Mouse (Mus musculus) embryo, embryonic 10.5 days (tissue): ENCODE results near the gene Capn1.
A peak's percentile ranks its signal among the peaks of the same experiment; 100 is the strongest.

Experiments
- DNase-seq: peaks from one replicate; pipeline ENCODE4 v3.0.0-alpha.2; 2015; ENCODE audit warnings: low spot score

The Capn1 gene

GRCm38 (mm10) chr19:6015511-6016315, at the start of gene Capn1:
Gene Capn1, minus strand, starts transcription at chr19:6015897.
- DNase-seq: peak; percentile 77

DNA sequence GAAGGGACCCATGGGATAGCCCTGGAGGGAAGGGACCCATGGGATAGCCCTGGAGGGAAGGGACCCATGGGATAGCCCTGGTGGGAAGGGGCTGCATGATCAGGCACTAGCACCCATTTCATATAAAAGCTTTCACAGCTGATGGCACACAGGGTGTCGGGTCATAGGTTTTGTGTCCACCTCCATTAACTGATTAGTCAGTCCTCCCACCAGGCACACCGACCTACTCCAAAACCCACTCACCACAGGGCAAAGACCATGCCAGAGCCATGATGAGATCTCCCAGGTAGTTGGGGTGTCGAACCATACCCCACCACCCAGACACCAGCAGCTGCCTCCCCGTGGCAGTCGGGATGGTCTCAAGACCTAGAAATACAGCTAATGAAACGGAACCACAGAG, 47.4 kb upstream of the Capn1 start:
- DNase-seq: no peak

DNA sequence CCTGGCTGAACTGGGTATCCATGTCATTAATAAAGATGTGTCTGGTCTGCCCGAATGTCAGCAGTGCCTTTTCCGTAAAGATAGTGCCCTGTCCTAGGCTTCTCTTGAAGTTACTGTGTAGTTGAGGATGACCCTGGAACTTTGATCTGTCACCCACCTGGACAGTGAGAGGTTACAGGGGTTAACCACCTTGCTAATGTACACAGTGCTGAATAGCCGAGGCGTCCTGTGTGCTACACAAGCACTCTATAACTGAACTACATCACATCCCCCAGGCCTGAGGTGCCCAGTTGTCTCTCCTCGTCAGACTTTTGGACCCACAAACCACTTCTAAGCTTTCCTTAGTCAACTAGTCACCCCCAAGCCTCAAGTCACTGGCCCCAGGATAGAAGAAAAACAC, 46.7 kb upstream of the Capn1 start:
- no peak for DNase-seq

DNA sequence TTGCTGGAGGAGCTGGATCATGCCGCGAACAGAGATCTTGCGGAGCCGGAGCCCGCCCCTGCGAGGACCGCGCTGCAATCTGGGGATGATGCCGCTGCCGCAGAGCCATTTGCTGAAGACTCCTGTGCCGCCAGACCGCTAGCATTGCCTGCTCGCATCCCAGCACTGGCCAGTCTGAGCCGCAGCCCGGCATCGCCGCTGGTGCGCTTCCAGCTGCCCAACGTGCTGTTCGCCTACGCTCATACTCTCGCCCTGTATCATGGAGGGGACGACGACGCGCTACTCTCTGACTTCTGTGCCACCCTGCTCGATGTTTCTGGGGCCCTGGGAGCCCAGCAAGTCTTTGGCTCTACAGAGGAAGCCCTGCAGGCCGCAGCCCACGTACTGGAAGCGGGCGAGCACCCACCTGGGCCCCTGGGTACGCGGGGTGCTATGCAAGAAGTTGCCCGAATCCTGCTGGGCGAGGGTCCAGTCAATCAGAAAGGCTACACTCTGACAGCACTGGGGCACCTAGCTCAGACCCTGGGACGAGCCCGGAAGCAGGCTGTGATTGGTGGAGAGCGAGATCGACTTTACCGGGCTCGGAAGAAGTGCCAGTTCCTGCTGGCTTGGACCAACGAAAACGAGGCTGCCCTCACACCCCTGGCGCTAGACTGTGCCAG, 46.1 kb upstream of the Capn1 start:
- DNase-seq: peak; percentile 44

GRCm38 (mm10) chr19:6061021-6061533, 45.4 kb upstream of the Capn1 start, which contains the start of gene Znhit2:
Gene Znhit2, plus strand, starts transcription at chr19:6061192.
- DNase-seq: peak; percentile 97

DNA sequence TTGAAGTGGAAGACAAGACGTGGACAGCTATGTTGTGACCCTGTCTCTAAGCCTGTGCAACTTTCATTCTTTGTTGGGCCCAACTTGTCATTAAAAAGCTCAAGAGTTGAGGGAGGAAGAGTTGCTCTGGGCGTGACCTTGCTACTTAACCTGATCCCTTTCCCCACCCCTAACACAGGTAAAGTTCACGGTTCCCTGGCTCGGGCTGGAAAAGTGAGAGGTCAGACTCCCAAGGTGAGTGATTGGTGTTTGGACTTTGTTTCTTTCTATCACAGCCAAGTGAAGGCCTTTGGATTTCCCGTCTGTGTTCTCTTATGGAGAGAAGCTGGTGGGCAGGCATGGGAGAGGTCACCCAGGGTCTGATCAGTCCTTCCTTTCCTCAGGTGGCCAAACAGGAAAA, 43.3 kb upstream of the Capn1 start:
- DNase-seq: no peak

- no peak for DNase-seq
Measured at GRCm38 (mm10) chr19:6058513-6058912, 42.8 kb upstream of the Capn1 start.

DNA sequence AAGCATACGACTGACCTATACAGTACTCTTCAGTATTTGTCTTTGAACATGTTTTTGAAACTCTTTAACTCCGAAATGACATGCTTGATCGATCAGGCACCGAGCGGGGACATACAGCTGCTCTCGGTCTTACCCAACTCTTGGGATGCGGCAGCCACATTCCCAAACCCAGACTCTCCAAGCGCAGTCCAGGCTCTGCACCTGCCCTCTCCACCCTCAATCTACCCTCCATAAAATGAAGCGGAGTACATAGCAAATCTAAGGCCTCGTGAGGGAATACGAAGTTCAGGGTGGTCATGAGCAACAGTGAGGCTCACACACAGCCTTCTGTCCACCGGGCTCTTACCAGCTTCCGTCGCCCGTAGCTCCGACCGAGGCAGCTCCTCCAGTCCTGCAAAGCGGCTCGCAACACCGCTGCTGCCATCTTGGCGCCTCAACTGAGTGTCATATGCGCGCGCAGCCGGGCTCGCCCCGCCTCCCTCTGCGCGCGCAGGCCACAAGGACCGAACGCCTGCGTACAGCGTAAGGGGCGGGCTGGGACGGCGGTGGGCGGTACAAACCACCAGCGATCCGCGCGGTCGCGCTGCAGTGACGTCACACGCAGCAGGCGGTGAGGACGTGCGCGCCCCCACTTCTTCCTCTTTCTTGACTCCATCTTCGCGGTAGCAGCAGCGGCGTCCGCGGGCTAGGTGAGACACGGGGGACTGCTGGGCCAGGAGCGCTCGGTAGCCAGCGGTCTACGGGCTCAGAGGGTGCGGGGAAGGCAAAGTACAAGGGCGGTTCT, 41.8 kb upstream of the Capn1 start, which contains the start of the genes Mrpl49 and Fau:
Gene Mrpl49, minus strand, starts transcription at position 473 of the 784 bp plus-strand sequence.
Gene Fau, plus strand, starts transcription at position 532 of the 784 bp plus-strand sequence.
- peak; percentile 98 for DNase-seq

- no peak for DNase-seq
Measured at GRCm38 (mm10) chr19:6056696-6057095, 41.0 kb upstream of the Capn1 start.

DNA sequence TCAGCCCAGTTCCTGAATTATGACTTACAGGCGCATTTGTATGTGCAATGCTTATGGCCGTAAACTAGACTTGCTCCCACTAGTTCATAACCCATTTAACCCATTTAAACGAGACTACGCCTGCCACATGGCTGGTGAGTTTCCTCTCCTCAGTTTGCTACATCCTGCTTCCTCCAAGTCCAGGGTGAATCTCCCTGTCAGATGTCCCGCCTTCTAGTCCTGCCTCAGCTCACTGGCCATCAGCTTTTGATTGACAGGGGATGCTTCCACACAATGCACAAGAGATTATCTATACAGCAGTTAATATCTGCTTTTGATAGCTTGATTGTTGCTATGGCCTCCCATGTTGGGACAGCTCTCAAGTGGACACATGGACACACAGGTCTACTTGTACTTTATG, 38.6 kb upstream of the Capn1 start:
- no peak for DNase-seq

DNA sequence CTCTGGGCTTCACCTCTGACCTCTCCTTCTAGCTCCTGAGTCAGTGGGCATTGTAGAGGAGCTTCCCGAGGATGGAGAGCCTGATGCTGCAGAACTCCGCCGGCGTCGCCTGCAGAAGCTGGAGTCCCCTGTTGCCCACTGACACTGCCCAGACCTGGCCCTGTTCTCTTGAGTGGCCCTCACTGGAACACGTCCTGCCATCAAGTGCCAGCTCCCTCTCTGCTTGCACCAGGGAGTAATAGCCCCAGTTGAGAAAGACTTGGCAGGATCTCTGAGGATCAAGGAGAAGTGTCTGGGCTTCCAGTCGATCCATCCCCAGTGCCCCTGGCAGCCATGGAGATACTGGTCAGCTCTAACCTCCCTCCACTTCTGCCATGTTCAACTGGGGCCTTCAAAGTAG, 36.8 kb upstream of the Capn1 start:
- DNase-seq: no peak

DNA sequence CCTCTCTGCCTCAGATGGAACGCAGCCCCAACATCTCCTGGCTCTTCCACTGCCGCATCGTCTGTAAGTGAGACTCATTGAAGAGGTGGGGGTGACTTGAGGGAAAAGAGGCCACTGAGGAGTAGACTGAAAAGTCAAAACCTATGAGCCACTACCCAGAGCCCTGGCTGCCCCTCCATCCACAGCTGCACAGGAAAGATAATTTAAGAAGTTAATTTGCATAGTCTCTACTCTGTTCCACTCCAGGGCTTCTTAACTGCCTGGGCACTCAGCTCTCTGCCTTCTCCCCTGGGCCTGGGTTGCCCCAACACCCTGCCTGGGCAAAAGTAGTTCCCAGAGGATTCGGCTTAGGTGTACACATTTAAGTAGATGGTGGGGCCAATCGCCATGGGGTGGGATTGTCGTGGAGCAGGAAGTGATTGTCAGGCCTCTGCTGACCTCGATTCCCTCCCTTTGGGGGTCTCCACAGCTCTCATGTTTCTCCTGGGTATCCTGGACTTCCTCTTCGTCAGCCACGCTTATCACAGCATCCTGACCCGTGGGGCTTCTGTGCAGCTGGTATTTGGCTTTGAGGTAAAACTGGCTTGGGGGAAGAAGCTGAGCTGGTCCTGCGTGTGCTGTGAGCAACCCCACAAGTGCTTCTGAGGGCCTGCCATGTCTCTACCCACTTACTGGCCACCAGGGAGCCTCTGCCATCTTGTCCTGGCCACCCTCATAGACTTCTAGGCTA, 33.1 kb upstream of the Capn1 start:
- DNase-seq: no peak

DNA sequence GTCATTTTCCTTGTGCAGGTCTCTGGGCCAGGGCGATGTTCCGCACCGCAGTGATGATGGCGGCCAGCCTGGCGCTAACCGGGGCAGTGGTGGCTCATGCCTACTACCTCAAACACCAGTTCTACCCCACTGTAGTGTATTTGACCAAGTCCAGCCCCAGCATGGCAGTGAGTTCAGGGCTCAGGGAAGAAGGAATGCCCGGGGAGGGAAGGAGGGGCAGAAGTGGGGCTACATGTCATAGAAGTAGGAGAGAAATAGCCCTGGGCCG, 32.1 kb upstream of the Capn1 start:
- no peak for DNase-seq

- DNase-seq: no peak
Measured at GRCm38 (mm10) chr19:6047154-6047898, 31.6 kb upstream of the Capn1 start.

DNA sequence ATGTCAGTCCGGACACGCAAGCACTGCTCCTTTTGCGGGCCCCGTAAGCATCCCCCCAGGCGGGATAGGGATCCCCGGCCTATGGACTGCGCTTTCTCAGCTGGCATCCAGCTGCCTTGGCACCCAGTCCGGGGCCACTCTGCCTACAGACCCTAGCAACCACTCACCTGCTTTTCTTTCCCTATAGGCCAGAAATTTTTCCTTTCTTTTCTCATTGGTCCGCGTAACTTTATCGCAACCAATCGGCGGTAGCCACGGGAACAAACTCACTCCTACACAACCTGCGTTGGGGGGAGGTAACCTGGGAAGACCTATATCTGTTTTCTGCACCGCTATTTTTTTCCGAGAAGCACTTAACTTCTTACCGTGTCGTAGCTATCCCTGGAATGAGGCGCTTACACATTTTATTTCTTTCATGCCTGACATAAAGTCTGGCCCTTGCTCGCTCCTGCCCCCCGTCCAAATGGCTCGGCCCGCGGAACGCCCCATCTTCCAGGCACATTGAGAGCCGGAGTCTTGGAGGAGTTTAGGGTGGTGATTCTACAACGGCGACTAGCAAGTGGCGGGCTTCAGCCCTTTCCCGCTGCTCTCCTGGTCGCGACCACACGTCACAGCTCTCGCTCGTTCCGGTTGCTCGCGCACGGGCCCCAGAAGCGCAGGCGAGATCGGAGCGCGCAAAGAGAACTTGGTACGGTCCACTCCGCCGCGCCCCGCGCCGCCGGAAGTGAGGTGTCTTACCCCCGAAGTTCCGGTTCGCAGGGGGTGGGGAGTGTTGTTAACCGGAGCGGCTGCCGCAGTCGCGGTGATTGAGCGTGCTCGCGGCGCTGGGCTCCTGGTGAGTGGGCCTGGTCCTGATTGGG, 30.8 kb upstream of the Capn1 start, which contains the start of gene Syvn1:
Gene Syvn1, plus strand, starts transcription at position 283 of the 860 bp plus-strand sequence.
- DNase-seq: peak; percentile 97

DNA sequence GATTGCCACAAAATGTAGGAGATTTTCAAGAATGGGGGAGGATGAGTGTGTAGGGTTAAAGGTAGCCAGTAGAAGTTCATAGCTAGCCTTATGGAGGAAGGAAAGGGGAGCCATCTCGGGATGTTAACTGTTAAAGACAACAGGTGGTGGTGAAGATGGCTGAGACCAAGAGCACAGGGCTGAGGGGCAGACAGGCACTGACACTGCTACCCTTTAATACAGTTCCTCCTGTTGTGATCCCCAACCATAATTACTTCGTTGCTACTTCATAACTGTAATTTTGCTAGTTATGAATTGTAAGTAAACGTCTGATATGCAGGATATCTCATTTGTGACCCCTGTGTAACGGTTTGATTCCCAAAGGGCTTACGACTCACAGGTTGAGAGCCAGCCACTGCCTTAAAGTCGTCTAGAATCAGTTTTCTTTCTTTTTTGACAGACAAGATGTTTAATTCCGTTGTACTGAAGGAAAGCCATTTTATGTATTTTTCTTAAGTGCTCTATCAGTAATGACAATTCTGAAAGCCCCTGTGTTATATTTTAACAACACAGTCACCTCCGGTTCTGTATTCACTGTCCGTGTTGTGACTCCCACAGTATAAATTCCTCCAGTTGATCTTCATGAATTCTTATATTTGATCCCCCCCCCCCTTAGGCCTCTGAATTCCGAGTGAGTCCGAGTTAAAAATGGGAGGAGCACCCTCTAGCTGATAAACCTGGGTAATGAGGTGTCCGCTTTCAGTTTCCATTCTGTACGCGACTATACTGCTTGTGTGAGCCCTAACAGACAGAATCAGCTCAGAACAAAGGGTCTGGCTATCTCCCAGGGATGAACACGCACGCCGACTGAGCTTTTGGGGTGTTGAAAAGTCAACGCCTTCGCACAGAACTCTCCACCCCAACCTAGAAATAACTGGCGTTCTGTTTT, 29.9 kb upstream of the Capn1 start:
- DNase-seq: no peak

- DNase-seq: peak; percentile 54
Measured at GRCm38 (mm10) chr19:6044102-6044501, 28.4 kb upstream of the Capn1 start.

DNA sequence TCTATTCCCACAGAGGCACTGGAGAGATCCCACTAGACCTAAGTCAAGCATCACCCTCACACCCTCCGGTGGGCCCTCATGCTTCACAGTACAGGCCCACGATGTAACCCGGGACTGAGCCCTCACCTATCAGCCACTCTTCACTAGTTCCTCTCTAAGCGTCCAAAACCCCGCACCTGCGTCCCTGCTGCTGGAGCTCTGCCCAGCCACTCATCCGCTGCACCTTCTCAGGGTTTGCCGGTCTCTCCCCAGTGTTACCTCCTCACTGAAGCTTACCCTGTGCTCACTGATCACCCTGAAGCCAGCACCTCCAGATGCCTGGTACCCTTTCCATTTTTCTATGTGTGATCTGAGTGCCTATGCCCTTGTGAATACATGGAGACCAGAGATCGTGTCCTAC, 26.6 kb upstream of the Capn1 start:
- DNase-seq: no peak

GRCm38 (mm10) chr19:6040002-6040401, 24.3 kb upstream of the Capn1 start:
- no peak for DNase-seq
